Mouse (Mus musculus) brown adipose tissue, adult 24 weeks (tissue): Measurements from ENCODE around the gene Adh7. TPM values are rescaled to one million over a fixed set of nuclear protein-coding genes. Genes with fewer than 3 reads are reported as not detected.

Experiments used
- H3K27ac ChIP-seq: fragments of 200-500 bp; replicated peaks from 2 replicates; pipeline ENCODE4 v1.5.1; 2012; ENCODE audit warnings: low read depth, mild to moderate bottlenecking, low read length
- H3K4me1 ChIP-seq: fragments of 200-500 bp; 2 replicates; pipeline ENCODE4 v1.6.1; 2012; ENCODE audit warnings: low read length, mixed read lengths; ENCODE audit not compliant: control insufficient read depth, insufficient read depth, insufficient read length
- H3K4me3 ChIP-seq: fragments of 200-500 bp; 2 replicates; pipeline ENCODE4 v1.5.1; 2012; ENCODE audit warnings: low read depth, mild to moderate bottlenecking, low read length, moderate library complexity; ENCODE audit not compliant: insufficient read depth
- polyA plus RNA-seq: library from polyadenylated mRNA; stranded (reverse); fragments of >200 nt; gene quantifications from 2 replicates; pipeline ENCODE4 v1.2.4, GENCODE M21; 2012; ENCODE audit not compliant: missing spikeins, insufficient read depth, insufficient read length

Gene Adh7
- 0.83 and 1.2 TPM in 2 replicates for polyA plus RNA-seq

DNA sequence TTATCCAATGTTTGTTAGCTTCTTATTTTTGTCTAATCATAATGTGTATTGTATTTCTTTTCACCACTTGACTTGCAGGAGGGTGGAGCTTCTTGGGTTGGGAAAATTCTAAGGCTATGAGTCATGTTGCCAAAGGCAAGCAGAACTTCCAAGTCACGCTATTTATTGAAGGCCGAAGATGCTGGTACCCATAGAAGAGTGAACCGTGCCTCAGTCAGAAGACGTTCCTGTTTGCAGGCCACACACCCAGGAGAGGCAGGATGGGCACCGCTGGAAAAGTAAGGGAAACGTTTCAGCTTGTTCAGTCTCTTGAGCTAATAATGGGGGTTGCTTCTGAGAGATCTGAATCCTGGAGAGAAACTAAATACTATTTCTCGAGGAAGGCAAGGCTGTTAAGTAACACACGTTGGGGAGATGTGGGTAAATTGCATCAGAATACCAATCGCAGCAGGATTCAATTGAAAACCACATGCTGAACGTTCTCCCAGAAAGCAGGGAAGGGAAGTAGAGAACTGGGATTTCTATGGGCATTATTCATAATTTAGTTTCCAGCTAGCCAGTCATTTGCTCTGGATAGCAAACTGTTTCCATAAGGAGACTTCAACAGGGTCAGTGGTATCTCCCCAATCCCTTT lies at the start of gene Adh7:
TSS of gene Adh7 (plus strand) at position 130 of the 634 bp plus-strand sequence.
- H3K4me1 ChIP-seq: no peaks in the 10 kb centered on the region
- no peak within 1 kb of the TSS for H3K27ac ChIP-seq
- H3K4me3 ChIP-seq: no peak within 1 kb of the TSS

DNA sequence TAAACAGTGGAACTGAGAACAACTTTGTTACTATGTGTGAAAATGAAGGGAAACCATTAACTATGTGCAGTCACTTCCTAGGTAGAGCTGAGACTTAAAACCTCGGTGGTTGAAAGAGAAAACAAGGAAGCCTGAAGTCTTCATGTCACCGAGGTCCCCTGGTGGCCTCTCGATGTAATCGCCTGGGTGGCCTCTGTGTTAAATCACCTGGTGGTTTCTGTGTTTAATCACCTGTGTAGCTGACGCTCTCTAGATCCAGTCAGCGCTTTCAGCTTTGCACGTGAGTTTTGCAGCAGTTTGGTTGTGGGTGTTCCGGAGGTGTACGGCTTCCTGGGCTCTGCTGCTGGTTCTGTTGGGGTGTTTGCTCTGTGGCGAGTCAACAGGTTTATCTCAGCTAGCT lies 44.3 kb upstream of the Adh7 start:
- H3K4me3 ChIP-seq: no peak overlapping the region
- no peaks in the 10 kb centered on the region for H3K4me1 ChIP-seq
- no peak overlapping the region for H3K27ac ChIP-seq

DNA sequence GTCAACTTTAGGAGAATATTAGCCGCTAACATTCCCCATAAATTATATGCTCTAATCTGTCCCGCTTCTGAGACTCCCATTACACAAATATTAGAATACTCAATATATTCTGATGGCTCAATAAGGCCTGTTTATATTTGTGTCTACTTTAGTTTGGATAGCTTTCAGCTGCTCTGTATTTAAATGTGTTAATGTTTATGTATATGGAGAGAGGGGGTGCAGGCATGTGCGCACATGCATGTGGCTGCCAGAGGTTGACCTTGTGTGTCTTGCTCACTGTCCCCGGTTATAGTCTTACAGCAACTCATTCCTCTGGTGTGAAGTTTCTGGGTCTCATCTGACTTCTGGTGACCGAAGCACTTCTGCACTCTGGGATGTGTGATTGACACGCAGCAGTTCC lies 42.0 kb upstream of the Adh7 start:
- no peak overlapping the region for H3K4me3 ChIP-seq

DNA sequence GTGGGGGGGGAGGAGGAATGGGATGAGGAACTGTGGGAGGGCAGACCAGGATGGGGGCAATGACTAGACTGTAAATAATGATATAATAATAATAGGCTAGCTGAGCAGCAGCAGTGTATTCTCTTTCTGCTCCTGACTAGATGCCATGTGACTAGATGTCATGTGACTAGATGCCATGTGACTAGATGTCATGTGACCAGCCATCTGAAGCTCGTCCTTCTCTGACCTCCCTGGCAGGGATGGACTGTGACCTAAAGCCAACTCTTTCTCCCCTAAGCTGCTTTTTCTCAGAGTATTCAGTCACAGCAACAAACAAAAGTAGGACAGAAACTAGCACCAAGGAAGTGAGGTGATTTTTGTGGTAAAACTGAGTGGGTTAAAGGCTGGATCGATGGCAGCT lies 35.5 kb upstream of the Adh7 start:
- Histone ChIP-seq H3K4me1 (no peaks in the 10 kb centered on the region), H3K27ac (no peak overlapping the region), H3K4me3 (no peak overlapping the region)

More for the DNA sequence above, 42.0 kb upstream of the Adh7 start:
- no peak overlapping the region for H3K27ac ChIP-seq
- no peaks in the 10 kb centered on the region for H3K4me1 ChIP-seq

DNA sequence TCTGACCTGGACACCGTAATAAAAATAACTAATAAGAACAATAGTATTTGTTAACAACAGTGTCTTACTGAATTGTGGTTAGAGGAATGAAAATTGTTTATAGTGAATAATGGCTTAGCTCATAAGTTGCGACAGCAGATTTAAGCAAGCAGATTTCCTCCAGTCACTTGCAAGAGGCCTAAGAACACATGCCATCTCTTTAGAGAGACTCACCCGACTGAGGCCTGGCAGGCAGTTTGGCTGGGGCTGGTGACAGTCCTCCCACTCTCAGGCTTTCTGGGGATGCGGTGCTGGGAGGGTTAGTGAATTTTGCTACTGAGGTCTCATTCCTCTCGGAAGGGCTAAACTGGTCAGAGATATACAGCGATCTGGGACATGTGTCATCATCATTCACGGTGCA lies 34.2 kb upstream of the Adh7 start:
- Histone ChIP-seq H3K4me3 (no peak overlapping the region), H3K4me1 (no peaks in the 10 kb centered on the region), H3K27ac (no peak overlapping the region)

DNA sequence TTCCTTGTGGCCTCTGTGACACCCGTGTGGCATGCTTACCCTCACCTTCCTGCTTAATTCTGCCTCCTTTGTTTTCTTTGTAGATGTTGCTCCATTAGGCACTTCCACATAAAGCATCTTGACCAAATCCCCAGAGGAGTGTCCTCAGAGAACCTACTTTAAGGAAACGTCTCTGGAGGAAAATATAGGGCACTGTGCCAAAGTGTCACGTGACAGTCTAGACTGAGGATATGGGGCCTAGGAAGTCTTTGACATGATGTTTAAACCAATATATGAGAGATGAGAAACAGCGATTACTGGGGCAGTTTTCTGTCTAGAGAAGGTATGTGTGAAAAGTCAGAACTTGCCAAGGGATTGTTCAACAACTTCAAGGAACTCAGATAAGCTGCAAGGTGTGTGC lies 32.3 kb upstream of the Adh7 start:
- Histone ChIP-seq H3K4me1 (no peaks in the 10 kb centered on the region), H3K4me3 (no peak overlapping the region), H3K27ac (no peak overlapping the region)

DNA sequence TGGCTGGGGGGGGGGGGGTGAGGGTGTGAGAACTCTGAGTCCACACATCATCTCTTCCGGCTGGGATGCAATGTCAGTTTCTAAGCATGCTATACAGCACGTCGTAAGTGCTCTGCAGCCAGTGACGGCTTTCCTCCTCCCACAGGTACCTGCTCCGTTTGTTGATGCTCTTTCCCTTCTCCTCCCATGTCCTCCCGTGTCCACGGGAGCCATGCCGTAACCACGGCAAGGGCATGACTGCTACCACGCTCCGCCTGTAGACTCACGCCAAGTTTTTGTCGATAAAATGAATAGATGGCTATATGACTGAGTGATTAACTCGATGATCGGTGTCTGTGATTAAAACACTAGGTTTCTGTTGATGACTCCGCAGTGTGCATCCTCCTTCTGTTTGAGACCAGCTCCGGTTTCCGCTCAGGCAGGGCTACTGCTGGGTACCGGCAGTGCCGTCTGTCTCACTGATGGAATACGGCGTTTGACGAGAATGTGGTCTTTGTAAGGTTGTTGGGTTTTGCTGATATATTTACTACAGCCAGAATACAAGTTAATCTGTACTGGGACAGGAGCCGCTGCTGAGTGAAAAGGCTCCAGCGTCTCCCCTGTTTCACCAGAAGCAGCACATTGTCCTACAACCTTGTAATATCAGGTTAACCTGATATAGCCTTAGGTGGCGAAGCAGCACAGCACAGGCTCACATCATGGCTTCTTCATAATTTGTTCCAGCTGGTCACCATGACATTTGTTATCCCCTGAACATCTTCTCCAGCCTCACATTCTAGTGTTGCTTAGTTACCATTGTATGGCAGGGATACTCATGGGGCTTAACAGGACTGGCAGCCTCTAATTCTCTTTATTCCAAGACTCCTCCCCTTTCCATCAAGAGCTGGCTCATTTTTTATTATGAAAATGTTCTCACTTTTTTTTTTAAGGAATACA lies 31.3 kb upstream of the Adh7 start:
- Histone ChIP-seq H3K4me1 (no peaks in the 10 kb centered on the region), H3K27ac (no peak overlapping the region), H3K4me3 (no peak overlapping the region)

DNA sequence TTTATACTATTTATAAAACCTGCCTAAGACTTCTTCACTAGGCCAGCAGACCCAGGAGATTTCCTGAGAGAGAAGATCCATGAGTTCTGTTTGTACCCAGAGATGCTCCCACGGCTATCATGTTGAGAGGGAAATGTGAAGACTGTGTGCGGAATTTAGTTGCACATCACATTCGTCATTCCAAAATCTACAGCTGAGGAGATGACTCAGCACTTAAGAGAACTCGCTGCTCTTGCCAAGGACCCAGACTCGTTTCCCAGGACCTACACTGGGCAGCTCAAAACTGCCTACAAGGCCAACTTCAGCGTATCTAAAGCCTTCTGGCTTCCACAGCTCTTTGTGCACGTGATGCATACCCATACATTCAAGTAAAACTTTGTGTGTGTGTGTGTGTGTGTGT lies 25.3 kb upstream of the Adh7 start:
- Histone ChIP-seq H3K4me1 (no peaks in the 10 kb centered on the region), H3K27ac (no peak overlapping the region), H3K4me3 (no peak overlapping the region)

DNA sequence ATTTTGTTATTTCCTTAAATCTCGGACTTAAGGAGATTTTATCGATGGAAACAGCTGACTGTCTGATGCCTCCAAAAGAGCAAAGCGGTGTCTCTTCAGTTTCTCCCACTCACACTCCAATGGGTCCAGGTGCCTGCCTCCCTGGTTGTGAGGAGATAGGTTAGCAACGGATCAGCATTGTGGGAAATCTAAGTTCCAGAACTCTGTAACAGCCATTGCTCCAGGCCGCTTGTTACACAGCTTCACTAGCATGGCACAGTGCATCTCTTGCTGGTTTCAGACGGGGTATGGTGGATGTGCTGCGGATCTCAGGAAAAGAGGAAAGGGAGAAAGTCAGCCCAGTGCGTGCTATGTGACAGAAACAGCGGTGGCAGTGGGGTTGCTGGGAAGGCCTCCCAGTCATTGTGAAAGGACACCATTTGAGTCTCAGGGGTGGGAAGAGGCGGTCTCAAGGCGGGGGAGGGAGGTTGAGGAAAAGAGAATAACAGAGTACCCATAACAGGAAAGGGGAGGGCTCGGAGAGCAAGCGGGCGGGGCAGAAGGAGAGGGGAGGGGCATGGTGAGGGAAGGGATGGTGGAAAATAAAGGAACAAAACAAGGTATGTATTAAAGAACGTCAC lies 23.8 kb upstream of the Adh7 start, which contains the start of gene 4930579F01Rik:
TSS of gene 4930579F01Rik (minus strand) at position 143 of the 620 bp plus-strand sequence.
- Histone ChIP-seq H3K4me3 (no peak within 1 kb of the TSS), H3K27ac (no peak within 1 kb of the TSS), H3K4me1 (no peaks in the 10 kb centered on the region)

DNA sequence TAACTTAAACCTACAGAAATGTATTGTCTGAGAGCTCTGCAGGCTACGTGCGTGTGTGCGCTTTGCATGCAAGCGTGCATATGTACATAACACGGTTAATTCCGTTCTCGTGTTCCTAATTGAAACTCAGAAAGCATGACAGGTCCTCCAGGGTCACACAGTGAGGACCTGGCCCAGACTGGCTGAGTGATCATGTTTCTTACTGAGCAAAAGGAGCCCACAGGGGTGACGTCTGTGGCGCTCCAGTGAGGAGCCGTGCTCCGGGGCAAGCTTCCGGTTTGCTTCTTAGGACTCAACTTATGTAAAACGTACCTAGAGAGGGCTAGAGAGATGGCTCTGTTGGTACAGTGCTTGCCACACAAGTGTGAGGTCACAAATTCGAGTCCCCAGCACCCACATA lies 20.5 kb upstream of the Adh7 start:
- Histone ChIP-seq H3K4me1 (no peaks in the 10 kb centered on the region), H3K4me3 (no peak overlapping the region), H3K27ac (no peak overlapping the region)

DNA sequence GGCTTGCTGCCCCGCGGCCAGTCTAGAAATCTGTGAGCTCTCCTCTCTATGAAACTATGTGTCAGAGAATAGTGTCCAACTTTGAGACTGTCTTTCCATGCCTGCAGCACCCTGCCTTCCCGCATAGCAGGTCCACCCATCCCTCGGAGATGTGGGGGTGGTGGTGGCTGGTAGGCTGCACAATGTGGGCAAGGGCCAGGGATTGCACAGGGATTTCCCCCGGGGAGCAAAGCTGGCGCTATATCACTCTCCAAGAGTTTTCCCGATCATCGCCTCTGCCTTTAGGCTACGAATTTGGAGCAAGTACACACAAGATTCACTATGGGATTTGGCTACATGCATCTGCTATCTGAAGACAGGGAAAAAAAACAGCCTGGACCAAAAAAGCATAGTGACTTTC lies 20.0 kb upstream of the Adh7 start:
- no peak overlapping the region for H3K27ac ChIP-seq
- no peak overlapping the region for H3K4me3 ChIP-seq
- H3K4me1 ChIP-seq: no peaks in the 10 kb centered on the region

DNA sequence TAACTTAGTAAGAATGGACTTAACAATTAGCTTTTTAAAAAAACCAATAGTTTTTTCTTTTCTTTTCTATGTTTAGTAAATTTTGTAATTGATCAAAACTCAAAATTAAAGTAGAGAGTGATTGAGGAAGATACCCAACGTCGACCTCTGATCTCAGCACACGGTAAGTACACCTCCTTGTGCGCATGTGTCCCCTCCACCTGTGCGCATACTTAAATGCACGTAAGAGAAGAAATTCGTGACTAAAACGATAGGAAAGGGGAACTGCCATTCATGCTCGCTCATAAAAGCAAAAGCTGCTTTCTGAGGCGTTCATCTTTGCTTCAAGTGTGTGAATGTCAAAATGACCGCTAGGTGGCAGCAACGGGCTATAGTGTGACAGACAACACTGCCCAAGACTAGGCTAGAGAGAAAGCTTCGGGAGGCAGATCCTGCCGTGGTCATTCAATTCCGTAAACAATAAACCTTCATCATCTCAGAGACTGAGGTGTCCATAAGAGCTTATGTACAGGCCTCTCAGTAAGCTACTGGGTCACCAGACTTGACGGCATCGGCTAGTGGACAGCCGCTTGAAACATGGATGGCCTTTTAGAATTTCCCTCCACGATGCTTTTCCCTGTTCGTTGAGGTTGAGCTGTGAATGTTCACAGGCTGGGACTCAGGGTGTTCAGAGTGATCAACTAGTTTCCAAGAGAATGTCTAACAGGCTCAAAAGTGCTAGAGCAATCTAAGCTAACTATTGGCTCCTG lies 19.4 kb upstream of the Adh7 start:
- Histone ChIP-seq H3K27ac (no peak overlapping the region), H3K4me3 (no peak overlapping the region), H3K4me1 (no peaks in the 10 kb centered on the region)

DNA sequence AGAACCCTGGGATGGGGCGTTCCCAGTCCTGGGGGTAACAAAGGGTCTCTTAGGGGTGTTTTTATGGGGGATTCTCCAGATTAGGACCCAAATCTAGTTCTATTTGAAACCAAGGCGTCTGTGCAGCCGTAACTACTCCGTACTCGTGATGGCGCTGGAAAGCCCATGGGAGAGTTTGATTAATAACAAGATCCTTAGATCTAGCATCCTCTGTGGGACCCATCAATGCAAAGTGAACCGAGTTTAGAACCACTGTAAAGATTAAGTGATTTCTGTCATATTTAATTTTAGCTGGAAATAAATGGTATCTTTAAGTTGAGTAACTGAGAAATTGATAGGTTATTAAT lies 18.9 kb upstream of the Adh7 start:
- Histone ChIP-seq H3K4me3 (no peak overlapping the region), H3K27ac (no peak overlapping the region)

DNA sequence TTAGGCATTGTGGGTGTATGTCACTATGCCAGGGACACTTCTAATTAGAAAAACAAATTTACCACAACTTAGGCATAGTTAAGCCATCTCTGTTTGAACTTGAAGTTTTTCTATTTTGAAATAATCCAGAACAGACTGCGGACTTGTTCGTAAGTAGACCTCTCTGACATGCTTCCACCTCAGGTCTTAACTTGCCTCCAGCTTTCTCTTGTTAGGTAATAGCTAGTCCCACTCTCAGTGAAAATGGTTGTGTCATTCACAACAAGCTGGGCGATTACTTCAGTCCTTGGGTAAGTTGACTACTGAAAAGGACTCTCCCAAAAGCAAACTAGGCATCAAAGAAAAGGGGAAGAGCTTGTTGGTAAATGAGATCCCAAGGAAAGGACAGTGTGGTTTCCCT lies 8.7 kb upstream of the Adh7 start:
- H3K27ac ChIP-seq: no peak overlapping the region
- no peak overlapping the region for H3K4me3 ChIP-seq
- no peaks in the 10 kb centered on the region for H3K4me1 ChIP-seq

More for the DNA sequence above, 18.9 kb upstream of the Adh7 start:
- H3K4me1 ChIP-seq: no peaks in the 10 kb centered on the region
